16 mouse cellular contexts compared by ENCODE assay signal in the genomic region with DNA sequence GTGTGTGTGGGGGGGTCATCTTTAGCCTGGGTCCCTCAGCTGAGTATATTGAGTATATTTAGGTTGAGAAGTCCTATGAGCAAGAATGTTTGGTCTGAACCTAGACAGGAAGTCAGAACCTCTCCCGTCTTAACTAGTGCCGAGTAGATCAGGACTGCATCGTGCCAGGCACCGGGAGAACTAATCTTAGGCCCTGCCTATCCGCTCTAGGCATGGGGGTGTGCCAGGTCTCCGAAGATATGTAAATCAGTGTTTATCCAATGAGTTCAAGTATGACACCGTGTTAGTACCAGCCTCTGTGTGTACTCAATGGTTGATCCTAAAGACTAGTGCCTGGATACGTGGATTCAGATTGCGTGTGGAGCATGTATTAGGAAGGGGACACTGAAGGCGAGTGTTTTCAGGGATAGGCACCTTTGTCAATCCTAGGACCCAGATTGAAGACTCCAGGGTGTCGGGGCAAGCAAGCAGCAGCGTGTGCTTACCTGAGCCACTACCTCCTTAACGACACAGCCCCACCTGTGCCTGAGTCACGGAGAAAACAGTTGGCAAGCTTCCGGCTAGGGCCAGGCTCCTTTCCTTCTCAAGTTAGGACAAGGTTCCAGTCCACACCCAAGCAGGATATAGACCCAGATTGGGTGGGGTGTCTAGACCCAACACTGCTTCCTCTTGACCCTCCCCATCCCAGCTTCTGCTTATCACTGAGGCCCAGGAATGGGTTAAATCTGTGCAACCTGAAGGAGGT. TPM values are rescaled to one million over a fixed set of nuclear protein-coding genes. Genes with fewer than 3 reads are reported as not detected.
A peak's percentile ranks its signal among the peaks of the same experiment; 100 is the strongest.
DNase-seq lines count a peak whose midpoint lies in the region; ATAC-seq and TF ChIP-seq lines count a peak whose summit lies in the region.
"Had no signal": no experiment of that assay in that cellular context is flagged by ENCODE, and none has a peak within 500 bp of the region (broad histone marks: within the 10 kb centered on the region; RNA-seq: fewer than 3 reads in every experiment).

No protein-coding gene starts in this region.

- no peak overlapping the region for H3K9ac ChIP-seq in embryonic facial prominence, embryonic 13.5 days
- no peak overlapping the region for H3K9ac ChIP-seq in intestine, embryonic 14.5 days (ENCODE audit: low read length)
- H3K9ac ChIP-seq in stomach, embryonic 15.5 days, result no peak overlapping the region

- TF ChIP-seq POLR2A in lung, adult 2 months (IDR thresholded peaks at IDR 0.05; ENCODE audit: borderline replicate concordance, extremely low read depth, low read depth, low read length), result no peak

- peaks cover 19% of the 10 kb centered on the region for H3K36me3 ChIP-seq in embryonic facial prominence, embryonic 13.5 days
- no peaks in the 10 kb centered on the region for H3K36me3 ChIP-seq in embryonic facial prominence, embryonic 10.5 days (replicated peaks)
- peaks cover 5% of the 10 kb centered on the region; the same call in 1 of the 2 replicates for H3K36me3 ChIP-seq in intestine, embryonic 14.5 days (ENCODE audit: control insufficient read depth, insufficient read depth, low read length)
- H3K36me3 ChIP-seq in stomach, embryonic 15.5 days, result peaks cover 5% of the 10 kb centered on the region; the same call in 1 of the 2 replicates

- no peaks in the 10 kb centered on the region for H3K27me3 ChIP-seq in embryonic facial prominence, embryonic 13.5 days
- H3K27me3 ChIP-seq in embryonic facial prominence, embryonic 10.5 days (replicated peaks; ENCODE audit: low read depth, poor library complexity, severe bottlenecking), result peaks cover 34% of the 10 kb centered on the region
- H3K27me3 ChIP-seq in intestine, embryonic 14.5 days (replicated peaks; ENCODE audit: control insufficient read depth, insufficient read depth, low read length), result no peaks in the 10 kb centered on the region
- H3K27me3 ChIP-seq in stomach, embryonic 15.5 days (replicated peaks), result no peaks in the 10 kb centered on the region

- no peak for ATAC-seq in embryonic facial prominence, embryonic 13.5 days (ENCODE audit: insufficient number of reproducible peaks, insufficient read depth, low FRiP score, low TSS enrichment, low read depth)
- ATAC-seq in intestine, embryonic 14.5 days (replicated peaks; ENCODE audit: low FRiP score, low TSS enrichment, low read depth), result no peak
- peak; percentile 44 for ATAC-seq in stomach, embryonic 15.5 days (ENCODE audit: insufficient read depth, low FRiP score, low read depth)
- ATAC-seq: inflammation-experienced regulatory T-cells, adult 6 months had no signal

- peak overlapping the region; percentile 70; the same call in 1 of the 2 replicates for H3K4me2 ChIP-seq in embryonic facial prominence, embryonic 13.5 days
- peak overlapping the region; percentile 76 for H3K4me2 ChIP-seq in intestine, embryonic 14.5 days (ENCODE audit: low read length)
- H3K4me2 ChIP-seq in stomach, embryonic 15.5 days, result peak overlapping the region; percentile 84
- H3K4me2 ChIP-seq: liver, embryonic 11.5 days had no signal

- TF ChIP-seq CTCF in lung, adult 2 months (IDR thresholded peaks at IDR 0.05; ENCODE audit: insufficient read depth, low read length), result no peak

- H3K9me3 ChIP-seq in embryonic facial prominence, embryonic 13.5 days, result no peaks in the 10 kb centered on the region
- no peaks in the 10 kb centered on the region for H3K9me3 ChIP-seq in embryonic facial prominence, embryonic 10.5 days
- no peaks in the 10 kb centered on the region for H3K9me3 ChIP-seq in intestine, embryonic 14.5 days (ENCODE audit: control insufficient read depth, low read length)
- no peaks in the 10 kb centered on the region for H3K9me3 ChIP-seq in stomach, embryonic 15.5 days

- peaks cover 40% of the 10 kb centered on the region for H3K4me1 ChIP-seq in embryonic facial prominence, embryonic 13.5 days
- peaks cover 39% of the 10 kb centered on the region for H3K4me1 ChIP-seq in embryonic facial prominence, embryonic 10.5 days
- no peaks in the 10 kb centered on the region; the same call in 1 of the 2 replicates for H3K4me1 ChIP-seq in lung, adult 2 months (ENCODE audit: control insufficient read depth, insufficient read depth, low read length)
- H3K4me1 ChIP-seq in intestine, embryonic 14.5 days (replicated peaks; ENCODE audit: control insufficient read depth, insufficient read depth, low read length), result peaks cover 39% of the 10 kb centered on the region
- peaks cover 38% of the 10 kb centered on the region for H3K4me1 ChIP-seq in stomach, embryonic 15.5 days

- no peak overlapping the region for H3K27ac ChIP-seq in embryonic facial prominence, embryonic 13.5 days
- no peak overlapping the region for H3K27ac ChIP-seq in embryonic facial prominence, embryonic 10.5 days (replicated peaks)
- peak overlapping the region; percentile 43; the same call in 1 of the 2 replicates for H3K27ac ChIP-seq in intestine, embryonic 14.5 days (ENCODE audit: low read depth)
- H3K27ac ChIP-seq in stomach, embryonic 15.5 days, result peak overlapping the region; percentile 88

- WGBS in embryonic facial prominence, embryonic 13.5 days, result 85% methylated on average over 15 of the region's 15 CpGs
- WGBS in embryonic facial prominence, embryonic 10.5 days, result 90% methylated on average over 15 of the region's 15 CpGs
- WGBS in lung, adult 2 months, result 62% methylated on average over 15 of the region's 15 CpGs
- 73% methylated on average over 15 of the region's 15 CpGs for WGBS in intestine, embryonic 14.5 days
- WGBS in stomach, embryonic 15.5 days, result 61% methylated on average over 15 of the region's 15 CpGs

- DNase-seq in embryonic facial prominence, embryonic 10.5 days (ENCODE audit: low spot score), result no peak
- DNase-seq in lung, adult 18-20 months, result peak; percentile 27 to 43
- no peak for DNase-seq in lung, adult 2 months
- DNase-seq in intestine, embryonic 14.5 days (ENCODE audit: low spot score), result no peak
- no peak for DNase-seq in embryo, embryonic 10 days (ENCODE audit: low spot score)
- DNase-seq in right cerebral cortex, postnatal 4 days, result no peak
- DNase-seq: cerebellum, postnatal 10 days; gastrocnemius, adult 2 months; heart, adult 11 months; midbrain, embryonic 14.5 days had no signal

- H3K4me3 ChIP-seq in embryonic facial prominence, embryonic 13.5 days, result no peak overlapping the region
- no peak overlapping the region for H3K4me3 ChIP-seq in embryonic facial prominence, embryonic 10.5 days
- no peak overlapping the region for H3K4me3 ChIP-seq in lung, adult 2 months (replicated peaks; ENCODE audit: extremely low read depth, low read depth, low read length)
- no peak overlapping the region for H3K4me3 ChIP-seq in intestine, embryonic 14.5 days (ENCODE audit: low read depth, low read length)
- H3K4me3 ChIP-seq in stomach, embryonic 15.5 days (replicated peaks), result peak overlapping the region; percentile 53; the same call in 1 of the 2 replicates

RNA-seq across cellular contexts. Expression of a gene that starts 3.5 kb away (rescaled TPM):
- polyA plus RNA-seq in embryonic facial prominence, embryonic 13.5 days (2015; fragmentation: Nextera tagmentation; extraction: Ambion mirVana), result 5.1 and 6.3 TPM in 2 replicates
- polyA plus RNA-seq in embryonic facial prominence, embryonic 10.5 days (2016; fragmentation: Nextera tagmentation; extraction: Ambion mirVana), result 0.65 and 1.1 TPM in 2 replicates
- polyA plus RNA-seq in lung, adult 2 months (2012; rRNA removed), result 17.8 and 27.4 TPM in 2 replicates
- polyA plus RNA-seq in intestine, embryonic 14.5 days (2014; fragmentation: Nextera tagmentation; extraction: Ambion mirVana), result 3.9 and 4.1 TPM in 2 replicates
- polyA plus RNA-seq in stomach, embryonic 15.5 days (2015; fragmentation: Nextera tagmentation; extraction: Ambion mirVana), result 10.8 TPM in 2 replicates

RNA-seq across cellular contexts. Expression of a gene that starts 18.1 kb away (rescaled TPM):
- polyA plus RNA-seq in embryonic facial prominence, embryonic 13.5 days (2015; fragmentation: Nextera tagmentation; extraction: Ambion mirVana), result not detected in 2 replicates
- not detected in 2 replicates for polyA plus RNA-seq in embryonic facial prominence, embryonic 10.5 days (2016; fragmentation: Nextera tagmentation; extraction: Ambion mirVana)
- polyA plus RNA-seq in lung, adult 2 months (2012; rRNA removed), result not detected in 2 replicates
- not detected in 2 replicates for polyA plus RNA-seq in intestine, embryonic 14.5 days (2014; fragmentation: Nextera tagmentation; extraction: Ambion mirVana)
- not detected in 2 replicates for polyA plus RNA-seq in stomach, embryonic 15.5 days (2015; fragmentation: Nextera tagmentation; extraction: Ambion mirVana)
- polyA plus RNA-seq: hindbrain, embryonic 11.5 days; inflammation-experienced regulatory T-cells, adult 6 months; kidney, embryonic 16.5 days; liver, embryonic 11.5 days; midbrain, embryonic 14.5 days had no signal

RNA-seq across cellular contexts. Expression of a gene that starts 22.2 kb away (rescaled TPM):
- polyA plus RNA-seq in embryonic facial prominence, embryonic 13.5 days (2015; fragmentation: Nextera tagmentation; extraction: Ambion mirVana), result 14.7 and 14.9 TPM in 2 replicates
- polyA plus RNA-seq in embryonic facial prominence, embryonic 10.5 days (2016; fragmentation: Nextera tagmentation; extraction: Ambion mirVana), result 12.2 and 12.7 TPM in 2 replicates
- polyA plus RNA-seq in lung, adult 2 months (2012; rRNA removed), result 29.4 and 31.7 TPM in 2 replicates
- 17.2 and 21.7 TPM in 2 replicates for polyA plus RNA-seq in intestine, embryonic 14.5 days (2014; fragmentation: Nextera tagmentation; extraction: Ambion mirVana)
- polyA plus RNA-seq in stomach, embryonic 15.5 days (2015; fragmentation: Nextera tagmentation; extraction: Ambion mirVana), result 19.4 and 21.0 TPM in 2 replicates

RNA-seq across cellular contexts. Expression of a gene that starts 25.3 kb away (rescaled TPM):
- 9.1 and 9.7 TPM in 2 replicates for polyA plus RNA-seq in embryonic facial prominence, embryonic 13.5 days (2015; fragmentation: Nextera tagmentation; extraction: Ambion mirVana)
- 7.6 and 7.9 TPM in 2 replicates for polyA plus RNA-seq in embryonic facial prominence, embryonic 10.5 days (2016; fragmentation: Nextera tagmentation; extraction: Ambion mirVana)
- polyA plus RNA-seq in lung, adult 2 months (2012; rRNA removed), result 0.06 and 0.09 TPM in 2 replicates
- polyA plus RNA-seq in intestine, embryonic 14.5 days (2014; fragmentation: Nextera tagmentation; extraction: Ambion mirVana), result 1.7 and 1.9 TPM in 2 replicates
- 3.0 and 3.1 TPM in 2 replicates for polyA plus RNA-seq in stomach, embryonic 15.5 days (2015; fragmentation: Nextera tagmentation; extraction: Ambion mirVana)
- polyA plus RNA-seq: inflammation-experienced regulatory T-cells, adult 6 months had no signal

RNA-seq across cellular contexts. Expression of a gene that starts 37.2 kb away (rescaled TPM):
- polyA plus RNA-seq in embryonic facial prominence, embryonic 13.5 days (2015; fragmentation: Nextera tagmentation; extraction: Ambion mirVana), result 102 and 108 TPM in 2 replicates
- polyA plus RNA-seq in embryonic facial prominence, embryonic 10.5 days (2016; fragmentation: Nextera tagmentation; extraction: Ambion mirVana), result 114 and 116 TPM in 2 replicates
- polyA plus RNA-seq in lung, adult 2 months (2012; rRNA removed), result 13.0 and 19.0 TPM in 2 replicates
- polyA plus RNA-seq in intestine, embryonic 14.5 days (2014; fragmentation: Nextera tagmentation; extraction: Ambion mirVana), result 64.2 and 74.5 TPM in 2 replicates
- polyA plus RNA-seq in stomach, embryonic 15.5 days (2015; fragmentation: Nextera tagmentation; extraction: Ambion mirVana), result 67.4 and 76.2 TPM in 2 replicates

Comparison
In these comparisons a context has a peak if more than half of its experiments do, and no peak if none do; other contexts are left out.
1. DNase-seq: peak in lung, adult 18-20 months (2 of 2); none in embryonic facial prominence, embryonic 10.5 days (single experiment), lung, adult 2 months (single experiment), intestine, embryonic 14.5 days (single experiment), embryo, embryonic 10 days (single experiment) and right cerebral cortex, postnatal 4 days (single experiment).
2. H3K27ac ChIP-seq: peak in intestine, embryonic 14.5 days (single experiment) and stomach, embryonic 15.5 days (single experiment); none in embryonic facial prominence, embryonic 13.5 days (single experiment) and embryonic facial prominence, embryonic 10.5 days (single experiment).
3. Peak in every context shown above with its lines, with median percentiles within 50 percentile points of each other: H3K4me2 ChIP-seq.